Comparison of ENCODE assay signal across 23 mouse cellular contexts in genomic region chr15:80792556-80792955, GRCm38 (mm10).
A peak's percentile ranks its signal among the peaks of the same experiment; 100 is the strongest.
DNase-seq lines count a peak whose midpoint lies in the region; ATAC-seq and TF ChIP-seq lines count a peak whose summit lies in the region.
"Had no signal": no experiment of that assay in that cellular context is flagged by ENCODE, and none has a peak within 500 bp of the region (broad histone marks: within the 10 kb centered on the region; RNA-seq: fewer than 3 reads in every experiment).

No protein-coding gene starts in this region.

- DNase-seq in gastrocnemius, adult 2 months, result no peak
- DNase-seq in gastrocnemius, postnatal 36 days, result no peak
- DNase-seq in 416B (ENCODE audit: low read depth), result peak; percentile 89
- DNase-seq in gonadal fat pad, adult 2 months (ENCODE audit: low read depth), result peak; percentile 44
- DNase-seq in cerebellum, adult 2 months, result no peak
- no peak for DNase-seq in heart, postnatal 10 days
- DNase-seq: adrenal gland, adult 2 months; adrenal gland, postnatal 36 days; cerebellum, adult 11 months; cerebellum, adult 9-10 months; cerebellum, postnatal 25 days; forebrain, postnatal 0 days; gastrocnemius, postnatal 25 days; heart, adult 2 months had no signal

- H3K4me1 ChIP-seq in intestine, embryonic 15.5 days (replicated peaks), result peaks cover 2% of the 10 kb centered on the region; the same call in 1 of the 2 replicates
- no peaks in the 10 kb centered on the region; the same call in 1 of the 2 replicates for H3K4me1 ChIP-seq in cerebellum, adult 2 months (ENCODE audit: control insufficient read depth, insufficient read depth, low read length)

- intact Hi-C loops in gastrocnemius, adult 2 months (cut with DNase I), result no loop called here
- intact Hi-C loops in gastrocnemius, postnatal 36 days (cut with DNase I), result no loop called here
- intact Hi-C loops in heart, postnatal 10 days (cut with DNase I), result no loop called here

- H3K9me3 ChIP-seq in intestine, embryonic 15.5 days, result no peaks in the 10 kb centered on the region
- H3K9me3 ChIP-seq: embryonic facial prominence, embryonic 13.5 days; forebrain, embryonic 13.5 days; heart, embryonic 15.5 days; hindbrain, embryonic 10.5 days had no signal

- peak; percentile 70 for ATAC-seq in monocyte, adult 5-6 weeks (replicated peaks; ENCODE audit: insufficient number of reproducible peaks, low FRiP score, low TSS enrichment, poor library complexity, severe bottlenecking)
- no peak for ATAC-seq in intestine, embryonic 15.5 days
- ATAC-seq: forebrain, embryonic 13.5 days; forebrain, postnatal 0 days had no signal

- H3K4me2 ChIP-seq in intestine, embryonic 15.5 days (replicated peaks), result no peak overlapping the region
- H3K4me2 ChIP-seq: embryonic facial prominence, embryonic 13.5 days; forebrain, embryonic 13.5 days; heart, embryonic 11.5 days; heart, embryonic 15.5 days; hindbrain, embryonic 14.5 days had no signal

- TF ChIP-seq POLR2A in cerebellum, adult 2 months (IDR thresholded peaks at IDR 0.05; ENCODE audit: borderline replicate concordance, insufficient read depth, low read length), result no peak

- 79% methylated on average over 3 of the region's 3 CpGs for WGBS in intestine, embryonic 15.5 days
- 80% methylated on average over 3 of the region's 3 CpGs for WGBS in cerebellum, adult 2 months

- no peaks in the 10 kb centered on the region for H3K36me3 ChIP-seq in intestine, embryonic 15.5 days
- H3K36me3 ChIP-seq: embryonic facial prominence, embryonic 13.5 days; heart, embryonic 15.5 days; hindbrain, embryonic 10.5 days had no signal

- no peak overlapping the region for H3K9ac ChIP-seq in intestine, embryonic 15.5 days
- H3K9ac ChIP-seq: embryonic facial prominence, embryonic 13.5 days; forebrain, embryonic 13.5 days; forebrain, postnatal 0 days; heart, embryonic 15.5 days; hindbrain, embryonic 14.5 days had no signal

- H3K27ac ChIP-seq in gastrocnemius, adult 2 months, result peak overlapping the region; percentile 8; the same call in 1 of the 2 replicates
- H3K27ac ChIP-seq in intestine, embryonic 15.5 days, result no peak overlapping the region
- H3K27ac ChIP-seq in cerebellum, adult 2 months (ENCODE audit: insufficient read depth, low read length), result no peak overlapping the region
- H3K27ac ChIP-seq: embryonic facial prominence, embryonic 13.5 days; forebrain, embryonic 13.5 days; heart, adult 2 months; heart, embryonic 15.5 days; hindbrain, embryonic 10.5 days; hindbrain, embryonic 14.5 days had no signal

- H3K27me3 ChIP-seq in intestine, embryonic 15.5 days (replicated peaks), result no peaks in the 10 kb centered on the region
- H3K27me3 ChIP-seq in cerebellum, adult 2 months (ENCODE audit: control insufficient read depth, insufficient read depth, low read length), result no peaks in the 10 kb centered on the region
- H3K27me3 ChIP-seq: CH12.LX; embryonic facial prominence, embryonic 13.5 days; forebrain, embryonic 13.5 days; heart, embryonic 15.5 days had no signal

- no peak overlapping the region for H3K4me3 ChIP-seq in gastrocnemius, adult 2 months
- H3K4me3 ChIP-seq in intestine, embryonic 15.5 days (replicated peaks), result no peak overlapping the region
- no peak overlapping the region for H3K4me3 ChIP-seq in cerebellum, adult 2 months (replicated peaks; ENCODE audit: insufficient read depth, low read depth, low read length)
- H3K4me3 ChIP-seq: embryonic facial prominence, embryonic 13.5 days; forebrain, embryonic 13.5 days; heart, adult 2 months; heart, embryonic 15.5 days; hindbrain, embryonic 10.5 days had no signal

- TF ChIP-seq CTCF in gastrocnemius, adult 2 months (IDR thresholded peaks at IDR 0.05), result no peak
- no peak for TF ChIP-seq CTCF in cerebellum, adult 2 months (IDR thresholded peaks at IDR 0.05; ENCODE audit: borderline replicate concordance, insufficient read depth, low read depth, low read length)

Comparison
In these comparisons a context has a peak if more than half of its experiments do, and no peak if none do; other contexts are left out.
1. DNase-seq: peak in 416B (single experiment) and gonadal fat pad, adult 2 months (single experiment); none in gastrocnemius, adult 2 months (single experiment), gastrocnemius, postnatal 36 days (0 of 2), cerebellum, adult 2 months (0 of 2) and heart, postnatal 10 days (0 of 2).